7 mouse cellular contexts compared by ENCODE assay signal in genomic region chr9:83145591-83146445, GRCm38 (mm10). TPM values are rescaled to one million over a fixed set of nuclear protein-coding genes. Genes with fewer than 3 reads are reported as not detected.
DNase-seq lines count a peak whose midpoint lies in the region; ATAC-seq and TF ChIP-seq lines count a peak whose summit lies in the region.

No protein-coding gene starts in this region.

- TF ChIP-seq EP300 in heart, adult 2 months (IDR thresholded peaks at IDR 0.05; ENCODE audit: insufficient read depth, low read depth, low read length), result no peak

- ATAC-seq in embryonic facial prominence, embryonic 11.5 days (replicated peaks; ENCODE audit: insufficient number of reproducible peaks, low FRiP score, low TSS enrichment, low read depth), result peak; percentile 83
- ATAC-seq in limb, embryonic 11.5 days (ENCODE audit: insufficient number of reproducible peaks, low FRiP score, low TSS enrichment, low read depth), result peak; percentile 72
- peak; percentile 81 for ATAC-seq in midbrain, embryonic 12.5 days (ENCODE audit: low FRiP score, low read depth)

- no peaks in the 10 kb centered on the region for H3K27me3 ChIP-seq in embryonic facial prominence, embryonic 11.5 days (ENCODE audit: control insufficient read depth, insufficient read depth, low read length)
- no peaks in the 10 kb centered on the region for H3K27me3 ChIP-seq in heart, adult 2 months (ENCODE audit: control insufficient read depth, insufficient read depth, low read length)
- H3K27me3 ChIP-seq in kidney, adult 2 months (replicated peaks; ENCODE audit: control insufficient read depth, insufficient read depth, low read length), result no peaks in the 10 kb centered on the region
- H3K27me3 ChIP-seq in limb, embryonic 11.5 days (ENCODE audit: control insufficient read depth, insufficient read depth, low read length), result no peaks in the 10 kb centered on the region
- H3K27me3 ChIP-seq in midbrain, embryonic 12.5 days, result no peaks in the 10 kb centered on the region

- peak overlapping the region; percentile 68 for H3K4me3 ChIP-seq in embryonic facial prominence, embryonic 11.5 days (ENCODE audit: low read depth, low read length)
- H3K4me3 ChIP-seq in heart, adult 2 months, result peak overlapping the region; percentile 63
- H3K4me3 ChIP-seq in kidney, adult 2 months (ENCODE audit: insufficient read depth, low read depth, low read length), result peak overlapping the region; percentile 69
- peak overlapping the region; percentile 40 for H3K4me3 ChIP-seq in limb, embryonic 11.5 days (ENCODE audit: low read depth, low read length)
- H3K4me3 ChIP-seq in midbrain, embryonic 12.5 days, result peak overlapping the region; percentile 69

- TF ChIP-seq POLR2A in heart, adult 2 months (IDR thresholded peaks at IDR 0.05; ENCODE audit: insufficient read depth, low read depth, low read length), result no peak
- TF ChIP-seq POLR2A in kidney, adult 2 months (IDR thresholded peaks at IDR 0.05; ENCODE audit: low read depth, low read length), result no peak

- no peak for TF ChIP-seq CTCF in heart, adult 2 months (IDR thresholded peaks at IDR 0.05)
- TF ChIP-seq CTCF in kidney, adult 2 months (conservative IDR thresholded peaks at IDR 0.05; ENCODE audit: insufficient read depth, insufficient read length, low read depth, low read length), result no peak

- no peaks in the 10 kb centered on the region for H3K36me3 ChIP-seq in embryonic facial prominence, embryonic 11.5 days (replicated peaks; ENCODE audit: control insufficient read depth, insufficient read depth, low read depth, low read length)
- no peaks in the 10 kb centered on the region for H3K36me3 ChIP-seq in heart, adult 2 months (ENCODE audit: control insufficient read depth, insufficient read depth, low read length)
- no peaks in the 10 kb centered on the region for H3K36me3 ChIP-seq in kidney, adult 2 months (ENCODE audit: control insufficient read depth, insufficient read depth, low read length)
- H3K36me3 ChIP-seq in limb, embryonic 11.5 days (ENCODE audit: control insufficient read depth, insufficient read depth, low read length), result no peaks in the 10 kb centered on the region
- no peaks in the 10 kb centered on the region for H3K36me3 ChIP-seq in midbrain, embryonic 12.5 days

- peak; percentile 70 for DNase-seq in adrenal gland, postnatal 25 days
- DNase-seq in embryonic facial prominence, embryonic 11.5 days (ENCODE audit: low spot score), result peak; percentile 67
- DNase-seq in heart, adult 2 months, result peak; percentile 62 to 63
- peak; percentile 44 for DNase-seq in kidney, adult 2 months
- peak; percentile 73 for DNase-seq in limb, embryonic 11.5 days (ENCODE audit: low spot score)
- DNase-seq in spleen, postnatal 10 days (ENCODE audit: low spot score in 2 of 2), result peak; percentile 9 to 32

- intact Hi-C loops in heart, adult 2 months (cut with DNase I), result loop anchor here (5.0 kb wide), 1 partner anchor 169 kb away; the partner anchor contains the start of gene Phip

- no peaks in the 10 kb centered on the region for H3K9me3 ChIP-seq in embryonic facial prominence, embryonic 11.5 days (replicated peaks; ENCODE audit: control insufficient read depth, low read length)
- no peaks in the 10 kb centered on the region for H3K9me3 ChIP-seq in limb, embryonic 11.5 days (ENCODE audit: control insufficient read depth, low read length)
- 0 out of 2 replicates have a peak, but pooled peaks cover 4% of the 10 kb centered on the region for H3K9me3 ChIP-seq in midbrain, embryonic 12.5 days

- WGBS in embryonic facial prominence, embryonic 11.5 days, result 4% methylated on average over 53 of the region's 53 CpGs
- 3% methylated on average over 53 of the region's 53 CpGs for WGBS in heart, adult 2 months
- WGBS in kidney, adult 2 months, result 3% methylated on average over 53 of the region's 53 CpGs
- WGBS in limb, embryonic 11.5 days, result 4% methylated on average over 53 of the region's 53 CpGs
- 3% methylated on average over 53 of the region's 53 CpGs for WGBS in midbrain, embryonic 12.5 days

- peak overlapping the region; percentile 20; the same call in 1 of the 2 replicates for H3K27ac ChIP-seq in embryonic facial prominence, embryonic 11.5 days (replicated peaks; ENCODE audit: low read depth, low read length)
- peak overlapping the region; percentile 51 for H3K27ac ChIP-seq in heart, adult 2 months
- H3K27ac ChIP-seq in kidney, adult 2 months (ENCODE audit: insufficient read depth, low read depth, low read length), result no peak overlapping the region
- peak overlapping the region; percentile 23; the same call in 1 of the 2 replicates for H3K27ac ChIP-seq in limb, embryonic 11.5 days (replicated peaks; ENCODE audit: low read depth, low read length)
- H3K27ac ChIP-seq in midbrain, embryonic 12.5 days (replicated peaks), result peak overlapping the region; percentile 63

- peak overlapping the region; percentile 70 for H3K9ac ChIP-seq in embryonic facial prominence, embryonic 11.5 days (replicated peaks; ENCODE audit: low read length)
- H3K9ac ChIP-seq in heart, adult 2 months (ENCODE audit: low read depth, low read length), result peak overlapping the region; percentile 62
- peak overlapping the region; percentile 54 for H3K9ac ChIP-seq in limb, embryonic 11.5 days (ENCODE audit: low read length)
- peak overlapping the region; percentile 69 for H3K9ac ChIP-seq in midbrain, embryonic 12.5 days (replicated peaks)

- H3K79me2 ChIP-seq in heart, adult 2 months (replicated peaks; ENCODE audit: control insufficient read depth, insufficient read depth, low read length), result no peaks in the 10 kb centered on the region

- peaks cover 2% of the 10 kb centered on the region; the same call in 1 of the 2 replicates for H3K4me1 ChIP-seq in embryonic facial prominence, embryonic 11.5 days (ENCODE audit: control insufficient read depth, insufficient read depth, low read length)
- H3K4me1 ChIP-seq in heart, adult 2 months (ENCODE audit: control insufficient read depth, insufficient read depth, low read length), result 0 out of 2 replicates have a peak, but pooled peaks cover 2% of the 10 kb centered on the region
- H3K4me1 ChIP-seq in kidney, adult 2 months (ENCODE audit: control insufficient read depth, insufficient read depth, low read length), result no peaks in the 10 kb centered on the region
- no peaks in the 10 kb centered on the region for H3K4me1 ChIP-seq in limb, embryonic 11.5 days (ENCODE audit: control insufficient read depth, insufficient read depth, low read length)
- H3K4me1 ChIP-seq in midbrain, embryonic 12.5 days, result peaks cover 8% of the 10 kb centered on the region; the same call in 1 of the 2 replicates

- H3K4me2 ChIP-seq in embryonic facial prominence, embryonic 11.5 days (ENCODE audit: low read depth, low read length), result peak overlapping the region; percentile 96
- H3K4me2 ChIP-seq in limb, embryonic 11.5 days (ENCODE audit: low read depth, severe bottlenecking), result peak overlapping the region; percentile 87
- H3K4me2 ChIP-seq in midbrain, embryonic 12.5 days (replicated peaks), result peak overlapping the region; percentile 94

RNA-seq across cellular contexts. Expression of gene Hmgn3, which starts 0.7 kb away (rescaled TPM):
- 115 and 146 TPM in 2 replicates for total RNA-seq in adrenal gland, postnatal 25 days (2021)
- polyA plus RNA-seq in embryonic facial prominence, embryonic 11.5 days (2014; fragmentation: Nextera tagmentation; extraction: Ambion mirVana), result 175 and 199 TPM in 2 replicates
- 1 to 10 TPM; 6.2 to 7.4 TPM for total RNA-seq in heart, adult 2 months (2021)
- polyA plus RNA-seq in heart, adult 2 months (2012; rRNA removed), result 5.7 and 11.0 TPM in 2 replicates
- polyA plus RNA-seq in kidney, adult 2 months (2012; rRNA removed), result 6.5 and 8.7 TPM in 2 replicates
- 155 and 157 TPM in 2 replicates for polyA plus RNA-seq in limb, embryonic 11.5 days (2014; fragmentation: Nextera tagmentation; extraction: Ambion mirVana)
- polyA plus RNA-seq in midbrain, embryonic 12.5 days (2016; fragmentation: Nextera tagmentation; extraction: Ambion mirVana), result 142 and 145 TPM in 2 replicates

Comparison
In these comparisons a context has a peak if more than half of its experiments do, and no peak if none do; other contexts are left out.
1. DNase-seq: peak in every context shown above with its lines; median percentile 73 in limb, embryonic 11.5 days; 70 in adrenal gland, postnatal 25 days; 67 in embryonic facial prominence, embryonic 11.5 days; 62 in heart, adult 2 months; 44 in kidney, adult 2 months; 20 in spleen, postnatal 10 days.
2. RNA of gene Hmgn3, which starts 0.7 kb away (polyA plus RNA-seq): 175 to 199 TPM in embryonic facial prominence, embryonic 11.5 days, 155 to 157 TPM in limb, embryonic 11.5 days and 142 to 145 TPM in midbrain, embryonic 12.5 days; 6.5 to 8.7 TPM in kidney, adult 2 months and 5.7 to 11.0 TPM in heart, adult 2 months; every median in the first group is over 10 times any median in the second.
3. Peak in every context shown above with its lines, with median percentiles within 50 percentile points of each other: ATAC-seq, H3K4me2 ChIP-seq, H3K4me3 ChIP-seq and H3K9ac ChIP-seq.